22 mouse cellular contexts compared by ENCODE assay signal in the genomic region with DNA sequence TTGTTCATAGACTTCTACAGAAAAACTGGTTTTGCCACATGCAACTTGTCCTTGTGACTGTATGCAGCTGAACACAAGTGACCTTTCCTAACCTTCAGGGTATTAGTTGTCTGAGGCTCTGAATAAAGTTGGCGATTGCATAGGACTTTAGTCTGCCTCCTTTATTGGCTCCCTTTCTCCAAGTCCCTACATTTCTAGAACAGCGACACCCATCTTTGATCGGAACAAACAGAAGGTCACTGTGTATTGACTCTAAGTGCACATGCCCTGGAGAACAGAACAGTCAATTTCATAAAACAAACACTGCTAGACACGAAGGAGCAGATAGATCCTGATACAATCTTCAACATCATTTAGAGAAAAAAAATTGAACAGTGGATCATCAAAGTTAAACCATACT.
DNase-seq lines count a peak whose midpoint lies in the region; ATAC-seq and TF ChIP-seq lines count a peak whose summit lies in the region.
"Had no signal": no experiment of that assay in that cellular context is flagged by ENCODE, and none has a peak within 500 bp of the region (broad histone marks: within the 10 kb centered on the region; RNA-seq: fewer than 3 reads in every experiment).

No protein-coding gene starts in this region.

- TF ChIP-seq CTCF in heart, adult 2 months (IDR thresholded peaks at IDR 0.05): no peak
- no peak for TF ChIP-seq CTCF in liver, adult 2 months (IDR thresholded peaks at IDR 0.05; ENCODE audit: low read depth, low read length)
- TF ChIP-seq CTCF in stomach, postnatal 0 days (IDR thresholded peaks at IDR 0.05; ENCODE audit: low read depth): 0 out of 2 replicates have a peak, but pooled peaks have one; percentile 7

- no peaks in the 10 kb centered on the region for H3K9me3 ChIP-seq in liver, embryonic 11.5 days (ENCODE audit: control insufficient read depth, low read length)
- no peaks in the 10 kb centered on the region; the same call in 1 of the 2 replicates for H3K9me3 ChIP-seq in midbrain, embryonic 11.5 days (ENCODE audit: control insufficient read depth, low read length)
- H3K9me3 ChIP-seq in midbrain, embryonic 15.5 days: no peaks in the 10 kb centered on the region
- H3K9me3 ChIP-seq in stomach, postnatal 0 days (ENCODE audit: control insufficient read depth, low read length): no peaks in the 10 kb centered on the region

- TF ChIP-seq EP300 in heart, adult 2 months (IDR thresholded peaks at IDR 0.05; ENCODE audit: insufficient read depth, low read depth, low read length): no peak
- no peak for TF ChIP-seq EP300 in stomach, postnatal 0 days (optimal IDR thresholded peaks at IDR 0.05)

- H3K27ac ChIP-seq in heart, adult 2 months: no peak overlapping the region
- no peak overlapping the region for H3K27ac ChIP-seq in liver, adult 2 months (replicated peaks; ENCODE audit: insufficient read depth, low read depth, low read length)
- H3K27ac ChIP-seq in liver, embryonic 11.5 days (ENCODE audit: low read depth, low read length): no peak overlapping the region
- H3K27ac ChIP-seq in midbrain, embryonic 11.5 days (ENCODE audit: low read depth, low read length): no peak overlapping the region
- no peak overlapping the region for H3K27ac ChIP-seq in midbrain, embryonic 15.5 days
- H3K27ac ChIP-seq in stomach, postnatal 0 days (replicated peaks): no peak overlapping the region

- no peaks in the 10 kb centered on the region for H3K4me1 ChIP-seq in heart, adult 2 months (ENCODE audit: control insufficient read depth, insufficient read depth, low read length)
- peaks cover 2% of the 10 kb centered on the region; the same call in 1 of the 2 replicates for H3K4me1 ChIP-seq in liver, adult 2 months (ENCODE audit: control insufficient read depth, insufficient read depth, low read length)
- H3K4me1 ChIP-seq in liver, embryonic 11.5 days (replicated peaks; ENCODE audit: control insufficient read depth, insufficient read depth, low read length): no peaks in the 10 kb centered on the region
- H3K4me1 ChIP-seq in midbrain, embryonic 11.5 days (ENCODE audit: control insufficient read depth, insufficient read depth, low read length): no peaks in the 10 kb centered on the region
- H3K4me1 ChIP-seq in midbrain, embryonic 15.5 days: no peaks in the 10 kb centered on the region
- H3K4me1 ChIP-seq in stomach, postnatal 0 days (replicated peaks; ENCODE audit: control insufficient read depth, insufficient read depth): no peaks in the 10 kb centered on the region

- WGBS in heart, adult 2 months: 81% methylated on average over 4 of the region's 4 CpGs
- WGBS in liver, adult 2 months: 24% methylated on average over 4 of the region's 4 CpGs
- WGBS in liver, embryonic 11.5 days: 77% methylated on average over 4 of the region's 4 CpGs
- 72% methylated on average over 4 of the region's 4 CpGs for WGBS in midbrain, embryonic 11.5 days
- 75% methylated on average over 4 of the region's 4 CpGs for WGBS in midbrain, embryonic 15.5 days
- 45% methylated on average over 4 of the region's 4 CpGs for WGBS in stomach, postnatal 0 days

- peak; percentile 19 for DNase-seq in heart, adult 11 months
- no peak for DNase-seq in heart, adult 2 months
- DNase-seq in liver, adult 2 months (ENCODE audit: extremely low read depth, low read depth, low spot score): peak; percentile 59
- no peak for DNase-seq in liver, embryonic 11.5 days (ENCODE audit: low spot score)
- DNase-seq in midbrain, embryonic 11.5 days (ENCODE audit: low spot score, missing footprints): peak; percentile 53
- no peak for DNase-seq in stomach, postnatal 0 days (ENCODE audit: low spot score)
- no peak for DNase-seq in left cerebral cortex, postnatal 36 days (ENCODE audit: low spot score in 2 of 2)
- DNase-seq: adrenal gland, adult 2 months; adrenal gland, adult 8-10 months; adrenal gland, postnatal 10 days; adrenal gland, postnatal 14 days; adrenal gland, postnatal 25 days; adrenal gland, postnatal 36 days; B cell, adult 2 months; cerebellum, adult 11 months; cerebellum, adult 11-12 months had no signal

- H3K9ac ChIP-seq in heart, adult 2 months (ENCODE audit: low read depth, low read length): no peak overlapping the region
- no peak overlapping the region for H3K9ac ChIP-seq in liver, adult 2 months (ENCODE audit: low read depth, low read length)
- H3K9ac ChIP-seq in liver, embryonic 11.5 days (ENCODE audit: low read depth, low read length): no peak overlapping the region
- no peak overlapping the region for H3K9ac ChIP-seq in midbrain, embryonic 11.5 days (ENCODE audit: low read length)
- no peak overlapping the region for H3K9ac ChIP-seq in midbrain, embryonic 15.5 days
- no peak overlapping the region for H3K9ac ChIP-seq in stomach, postnatal 0 days (ENCODE audit: low read length)

- H3K4me2 ChIP-seq in liver, embryonic 11.5 days: no peak overlapping the region
- no peak overlapping the region for H3K4me2 ChIP-seq in midbrain, embryonic 11.5 days
- no peak overlapping the region for H3K4me2 ChIP-seq in midbrain, embryonic 15.5 days
- no peak overlapping the region for H3K4me2 ChIP-seq in stomach, postnatal 0 days (replicated peaks; ENCODE audit: low read depth)

- no peaks in the 10 kb centered on the region for H3K79me2 ChIP-seq in heart, adult 2 months (replicated peaks; ENCODE audit: control insufficient read depth, insufficient read depth, low read length)
- no peaks in the 10 kb centered on the region for H3K79me2 ChIP-seq in liver, adult 2 months (ENCODE audit: control insufficient read depth, insufficient read depth, low read length)

- no peaks in the 10 kb centered on the region for H3K36me3 ChIP-seq in heart, adult 2 months (ENCODE audit: control insufficient read depth, insufficient read depth, low read length)
- H3K36me3 ChIP-seq in liver, adult 2 months (ENCODE audit: control insufficient read depth, insufficient read depth, low read length): no peaks in the 10 kb centered on the region
- H3K36me3 ChIP-seq in liver, embryonic 11.5 days (ENCODE audit: control insufficient read depth, insufficient read depth, low read length): no peaks in the 10 kb centered on the region
- H3K36me3 ChIP-seq in midbrain, embryonic 11.5 days (ENCODE audit: control insufficient read depth, insufficient read depth, low read length): no peaks in the 10 kb centered on the region
- H3K36me3 ChIP-seq in midbrain, embryonic 15.5 days (replicated peaks): no peaks in the 10 kb centered on the region
- no peaks in the 10 kb centered on the region for H3K36me3 ChIP-seq in stomach, postnatal 0 days (ENCODE audit: control insufficient read depth, insufficient read depth, low read length)
- H3K36me3 ChIP-seq: G1E had no signal

- ATAC-seq in liver, embryonic 11.5 days (replicated peaks; ENCODE audit: low FRiP score): no peak
- no peak for ATAC-seq in midbrain, embryonic 11.5 days (ENCODE audit: low FRiP score)
- ATAC-seq in midbrain, embryonic 15.5 days (replicated peaks): no peak
- ATAC-seq in stomach, postnatal 0 days (ENCODE audit: low FRiP score, low TSS enrichment): peak; percentile 35; the same call in 1 of the 2 replicates
- ATAC-seq: activated CD4-positive, CD25-positive, alpha-beta regulatory T cell, adult 4 months; CD4-positive, CD25-positive, alpha-beta regulatory T cell, adult 4 months; Patski had no signal

- no peak for TF ChIP-seq POLR2A in heart, adult 2 months (IDR thresholded peaks at IDR 0.05; ENCODE audit: insufficient read depth, low read depth, low read length)
- no peak for TF ChIP-seq POLR2A in liver, adult 2 months (IDR thresholded peaks at IDR 0.05; ENCODE audit: extremely low read depth, insufficient read depth, low read length)

- intact Hi-C loops in heart, adult 2 months (cut with DNase I): no loop called here
- intact Hi-C loops in left cerebral cortex, postnatal 36 days (cut with DNase I): no loop called here

- H3K4me3 ChIP-seq in heart, adult 2 months: no peak overlapping the region
- no peak overlapping the region for H3K4me3 ChIP-seq in liver, adult 2 months (ENCODE audit: insufficient read depth, low read depth, low read length)
- H3K4me3 ChIP-seq in liver, embryonic 11.5 days (ENCODE audit: low read depth, low read length): no peak overlapping the region
- no peak overlapping the region for H3K4me3 ChIP-seq in midbrain, embryonic 11.5 days (ENCODE audit: low read depth, low read length)
- no peak overlapping the region for H3K4me3 ChIP-seq in midbrain, embryonic 15.5 days
- no peak overlapping the region for H3K4me3 ChIP-seq in stomach, postnatal 0 days (ENCODE audit: low read depth, low read length)

- H3K27me3 ChIP-seq in heart, adult 2 months (ENCODE audit: control insufficient read depth, insufficient read depth, low read length): no peaks in the 10 kb centered on the region
- H3K27me3 ChIP-seq in liver, adult 2 months (ENCODE audit: control insufficient read depth, insufficient read depth, low read length): no peaks in the 10 kb centered on the region
- H3K27me3 ChIP-seq in liver, embryonic 11.5 days (replicated peaks; ENCODE audit: control insufficient read depth, insufficient read depth, low read length): no peaks in the 10 kb centered on the region
- H3K27me3 ChIP-seq in midbrain, embryonic 11.5 days (ENCODE audit: control insufficient read depth, insufficient read depth, low read length): no peaks in the 10 kb centered on the region
- H3K27me3 ChIP-seq in midbrain, embryonic 15.5 days (replicated peaks): no peaks in the 10 kb centered on the region
- H3K27me3 ChIP-seq in stomach, postnatal 0 days (ENCODE audit: control insufficient read depth, insufficient read depth, low read length): no peaks in the 10 kb centered on the region
- H3K27me3 ChIP-seq: CH12.LX had no signal

Comparison
In these comparisons a context has a peak if more than half of its experiments do, and no peak if none do; other contexts are left out.
1. DNase-seq: peak in heart, adult 11 months (single experiment), liver, adult 2 months (single experiment) and midbrain, embryonic 11.5 days (single experiment); none in heart, adult 2 months (0 of 2), liver, embryonic 11.5 days (single experiment), stomach, postnatal 0 days (single experiment) and left cerebral cortex, postnatal 36 days (0 of 2).